Mouse (Mus musculus) bone marrow macrophage, adult 2 months (primary cell): ENCODE results near the gene Slc40a1.

Experiments used
- CTCF ChIP-seq: IDR thresholded peaks from 2 replicates; pipeline ENCODE4 v1.5.1; 2012; ENCODE audit warnings: low read depth, mild to moderate bottlenecking, low read length, moderate library complexity
- POLR2A ChIP-seq: IDR thresholded peaks from 2 replicates; pipeline ENCODE4 v1.6.1; 2012; ENCODE audit warnings: mild to moderate bottlenecking, low read depth, low read length, borderline replicate concordance

DNA sequence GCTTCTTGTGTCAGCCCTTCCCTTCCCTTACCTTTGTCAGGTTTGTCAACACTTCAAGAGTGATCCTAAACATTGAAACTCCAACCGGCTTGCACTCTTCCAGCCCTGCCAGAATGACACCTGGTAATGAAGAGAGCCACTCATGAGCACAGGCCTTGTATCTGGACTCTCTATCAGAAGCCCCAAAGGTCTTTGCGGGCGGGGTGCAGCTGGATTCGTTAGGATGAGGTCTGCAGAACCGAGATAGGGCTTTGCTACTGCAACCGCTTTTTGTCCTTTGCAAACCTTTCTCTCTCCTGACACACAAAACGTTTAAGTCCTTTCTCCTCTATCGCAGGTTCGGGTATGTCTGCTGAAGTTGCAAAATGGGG is at the start of gene Slc40a1:
- no peak for TF ChIP-seq CTCF
- no peak for TF ChIP-seq POLR2A
